Mouse (Mus musculus) heart, postnatal 0 days (tissue): ENCODE measurements around the gene P3h4.

Experiments used
- CTCF ChIP-seq: IDR thresholded peaks from 2 replicates; pipeline ENCODE4 v1.5.1; 2016; ENCODE audit warnings: antibody characterized with exemption, control low read depth, low read depth
- EP300 ChIP-seq: IDR thresholded peaks from 2 replicates; pipeline ENCODE4 v1.6.1; 2016; ENCODE audit warnings: antibody characterized with exemption, low read depth

GRCm38 (mm10) chr11:100462699-100463098 is 48.1 kb upstream of the P3h4 start:
- TF ChIP-seq CTCF: no peak
- no peak for TF ChIP-seq EP300
